Mouse (Mus musculus) cerebellum, postnatal 4 days (tissue): ENCODE measurements at regions not wholly inside any gene's neighbourhood (a gene's known extent, or its start where the extent isn't known, plus 50 kb on each side); places are given as distances from the start of the nearest gene placed in this dataset.
"Not testable (repeated sequence)": the region's sequence is repeated elsewhere in the genome, so short reads cannot be mapped to it uniquely, and the experiment has no call there.

Source experiments
- DNase-seq, 2 experiments: peaks; one replicate each; pipeline ENCODE4 v3.0.0; 2022; ENCODE audit warnings: low spot score in 2 of 2, mixed read lengths in 1 of 2

GRCm38 (mm10) chr3:117265790-117266189 is 94.9 kb downstream of the Plppr4 start:
- DNase-seq = no peak

- DNase-seq = no peak
Measured at GRCm38 (mm10) chr3:117247833-117248232, 112.8 kb downstream of the Plppr4 start.

GRCm38 (mm10) chr3:117241810-117242209 is 118.9 kb downstream of the Plppr4 start:
- no peak for DNase-seq

GRCm38 (mm10) chr3:117226616-117227015 is 134.1 kb downstream of the Plppr4 start:
- DNase-seq = no peak

- no peak for DNase-seq
Measured at GRCm38 (mm10) chr3:117225041-117225440, 135.6 kb downstream of the Plppr4 start.

GRCm38 (mm10) chr3:117217952-117218351 is 142.7 kb downstream of the Plppr4 start:
- DNase-seq = no peak

- DNase-seq = no peak
Measured at GRCm38 (mm10) chr3:117191903-117192302, 168.8 kb downstream of the Plppr4 start.

- peak in 1 of 2 experiments; percentile 14 for DNase-seq
Measured at GRCm38 (mm10) chr3:117188782-117189500, 171.7 kb downstream of the Plppr4 start.

GRCm38 (mm10) chr3:117183654-117184184 is 177.0 kb downstream of the Plppr4 start:
- no peak for DNase-seq

GRCm38 (mm10) chr3:117169740-117170139 is 190.9 kb downstream of the Plppr4 start:
- no peak for DNase-seq

GRCm38 (mm10) chr3:117163046-117163445 is 194.3 kb upstream of the Palmd start:
- DNase-seq = no peak

GRCm38 (mm10) chr3:117160689-117161088 is 191.9 kb upstream of the Palmd start:
- not testable (repeated sequence) for DNase-seq

- DNase-seq = no peak
Measured at GRCm38 (mm10) chr3:117155274-117155673, 186.5 kb upstream of the Palmd start.

- no peak for DNase-seq
Measured at GRCm38 (mm10) chr3:117153011-117153473, 184.3 kb upstream of the Palmd start.

GRCm38 (mm10) chr3:117152414-117152813 is 183.6 kb upstream of the Palmd start:
- no peak for DNase-seq

- no peak for DNase-seq
Measured at GRCm38 (mm10) chr3:117147414-117147813, 178.6 kb upstream of the Palmd start.

GRCm38 (mm10) chr3:117139835-117140234 is 171.0 kb upstream of the Palmd start:
- DNase-seq = no peak

GRCm38 (mm10) chr3:117138720-117139119 is 169.9 kb upstream of the Palmd start:
- no peak for DNase-seq

GRCm38 (mm10) chr3:117132897-117133296 is 164.1 kb upstream of the Palmd start:
- DNase-seq = no peak

GRCm38 (mm10) chr3:117122211-117122610 is 153.4 kb upstream of the Palmd start:
- DNase-seq = no peak

- peak in 1 of 2 experiments; percentile 49 for DNase-seq
Measured at GRCm38 (mm10) chr3:117120086-117121055, 151.6 kb upstream of the Palmd start.

- no peak for DNase-seq
Measured at GRCm38 (mm10) chr3:117119576-117119975, 150.8 kb upstream of the Palmd start.
